In the genomic region with DNA sequence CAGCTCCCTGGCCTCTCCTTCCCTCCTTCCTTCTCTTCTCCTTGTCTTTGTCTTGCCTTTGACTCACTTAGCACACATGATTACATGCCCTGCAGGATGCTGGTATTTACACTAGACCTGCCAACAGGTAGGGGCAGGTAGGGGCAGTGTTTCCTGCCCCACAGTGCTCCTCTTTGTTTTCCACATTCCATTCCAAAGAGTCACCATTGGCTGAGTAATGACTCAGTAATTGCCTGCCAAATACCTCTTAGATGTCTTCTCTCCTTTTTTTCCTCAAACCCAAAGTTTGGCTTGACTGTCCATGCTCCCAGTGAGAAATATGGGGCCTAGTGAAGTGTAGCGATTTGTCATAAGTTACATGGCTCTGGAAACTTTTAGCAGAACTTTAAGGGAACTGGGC, we compare ENCODE assay signal across 16 mouse cellular contexts.
DNase-seq lines count a peak whose midpoint lies in the region; ATAC-seq and TF ChIP-seq lines count a peak whose summit lies in the region.
"Had no signal": no experiment of that assay in that cellular context is flagged by ENCODE, and none has a peak within 500 bp of the region (broad histone marks: within the 10 kb centered on the region; RNA-seq: fewer than 3 reads in every experiment).

No protein-coding gene starts in this region.

- intact Hi-C loops in gastrocnemius, adult 2 months (cut with DNase I), result loop anchor here (10.0 kb wide), 1 partner anchor 213 kb away; no protein-coding TSS in a partner anchor

- H3K36me3 ChIP-seq in stomach, postnatal 0 days (ENCODE audit: control insufficient read depth, insufficient read depth, low read length), result peaks cover 6% of the 10 kb centered on the region
- H3K36me3 ChIP-seq: forebrain, embryonic 12.5 days had no signal

- H3K27me3 ChIP-seq in stomach, postnatal 0 days (ENCODE audit: control insufficient read depth, insufficient read depth, low read length), result no peaks in the 10 kb centered on the region
- H3K27me3 ChIP-seq: forebrain, embryonic 12.5 days had no signal

- ATAC-seq in stomach, postnatal 0 days (ENCODE audit: low FRiP score, low TSS enrichment), result peak; percentile 90
- no peak for ATAC-seq in erythroid progenitor cell, adult 5-6 weeks (replicated peaks; ENCODE audit: low FRiP score, poor library complexity, severe bottlenecking)

- TF ChIP-seq CTCF in gastrocnemius, adult 2 months (IDR thresholded peaks at IDR 0.05), result no peak
- peak; percentile 33; the same call in 1 of the 2 replicates for TF ChIP-seq CTCF in stomach, postnatal 0 days (IDR thresholded peaks at IDR 0.05; ENCODE audit: low read depth)

- H3K4me3 ChIP-seq in gastrocnemius, adult 2 months, result no peak overlapping the region
- no peak overlapping the region for H3K4me3 ChIP-seq in stomach, postnatal 0 days (ENCODE audit: low read depth, low read length)
- H3K4me3 ChIP-seq: forebrain, embryonic 12.5 days; heart, embryonic 10.5 days had no signal

- H3K4me1 ChIP-seq in stomach, postnatal 0 days (replicated peaks; ENCODE audit: control insufficient read depth, insufficient read depth), result no peaks in the 10 kb centered on the region
- H3K4me1 ChIP-seq: forebrain, embryonic 12.5 days; heart, embryonic 10.5 days had no signal

- WGBS in stomach, postnatal 0 days, result 45% methylated on average over 1 of the region's 1 CpGs

- H3K4me2 ChIP-seq in stomach, postnatal 0 days (replicated peaks; ENCODE audit: low read depth), result no peak overlapping the region
- H3K4me2 ChIP-seq: forebrain, embryonic 12.5 days had no signal

- no peak for DNase-seq in gastrocnemius, adult 2 months
- no peak for DNase-seq in gastrocnemius, adult 8-10 months (ENCODE audit: low spot score in 2 of 2)
- DNase-seq in urinary bladder, postnatal 36 days (ENCODE audit: low spot score in 2 of 2), result peak; percentile 30 to 43
- DNase-seq in urinary bladder, postnatal 10 days (ENCODE audit: low spot score), result no peak
- peak; percentile 46 for DNase-seq in fibroblast of lung, adult 2 months (ENCODE audit: low read depth)
- DNase-seq in stomach, postnatal 0 days (ENCODE audit: low spot score), result peak; percentile 24
- no peak for DNase-seq in ovary, postnatal 10 days (ENCODE audit: low spot score)
- DNase-seq: cerebellum, adult 8-10 months; embryo, embryonic 11 days; heart, postnatal 36 days; kidney, postnatal 14 days; thymus, postnatal 14 days had no signal

- TF ChIP-seq EP300 in stomach, postnatal 0 days (optimal IDR thresholded peaks at IDR 0.05), result no peak

- peak overlapping the region; percentile 12; the same call in 1 of the 2 replicates for H3K27ac ChIP-seq in gastrocnemius, adult 2 months
- no peak overlapping the region for H3K27ac ChIP-seq in stomach, postnatal 0 days (replicated peaks)
- H3K27ac ChIP-seq: forebrain, embryonic 12.5 days; heart, embryonic 10.5 days; liver, embryonic 14.5 days had no signal

- no peak overlapping the region for H3K9ac ChIP-seq in stomach, postnatal 0 days (ENCODE audit: low read length)
- H3K9ac ChIP-seq: forebrain, embryonic 12.5 days; liver, embryonic 14.5 days had no signal

- H3K9me3 ChIP-seq in stomach, postnatal 0 days (ENCODE audit: control insufficient read depth, low read length), result no peaks in the 10 kb centered on the region
- H3K9me3 ChIP-seq: forebrain, embryonic 12.5 days; heart, embryonic 10.5 days had no signal

Comparison
In these comparisons a context has a peak if more than half of its experiments do, and no peak if none do; other contexts are left out.
1. DNase-seq: peak in urinary bladder, postnatal 36 days (2 of 2), fibroblast of lung, adult 2 months (single experiment) and stomach, postnatal 0 days (single experiment); none in gastrocnemius, adult 2 months (single experiment), gastrocnemius, adult 8-10 months (0 of 2), urinary bladder, postnatal 10 days (single experiment) and ovary, postnatal 10 days (single experiment).